Mouse (Mus musculus): ENCODE data around the gene Gng2. TPM values are rescaled to one million over a fixed set of nuclear protein-coding genes. Genes with fewer than 3 reads are reported as not detected.
A peak's percentile ranks its signal among the peaks of the same experiment; 100 is the strongest.

The Gng2 gene
- total and polyA plus RNA-seq, 3 experiments, result 3.3 to 17.2 TPM; not detected in 1

DNA sequence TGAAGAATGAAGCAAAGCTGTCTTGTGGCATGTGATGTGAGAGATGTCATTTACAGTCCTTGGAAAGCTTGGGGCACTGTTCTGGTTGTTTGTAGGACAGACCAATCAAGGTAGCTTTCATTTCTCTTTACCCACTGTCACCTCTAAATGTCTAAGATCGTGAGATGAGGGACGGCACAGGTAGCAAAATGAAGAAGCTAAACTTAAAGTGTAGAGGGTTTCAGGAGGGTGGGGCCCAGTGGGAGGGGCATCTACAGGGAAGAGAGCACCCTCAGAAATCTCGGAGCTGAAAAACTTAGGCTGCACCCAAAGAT, 16.1 kb upstream of the Gng2 start:
- TF ChIP-seq BHLHE40 (IDR thresholded peaks at IDR 0.05; ENCODE audit: borderline replicate concordance, low read depth, low read length) (no peak), MYC (IDR thresholded peaks at IDR 0.05; ENCODE audit: low read depth, low read length) (no peak), CHD1 (IDR thresholded peaks at IDR 0.05; ENCODE audit: low read depth, low read length) (no peak), USF1 (IDR thresholded peaks at IDR 0.05; ENCODE audit: low read depth, low read length) (no peak), ELF1 (IDR thresholded peaks at IDR 0.05; ENCODE audit: low read depth, low read length) (no peak), ETS1 (IDR thresholded peaks at IDR 0.05; ENCODE audit: low read depth, low read length) (no peak), ZC3H11A (IDR thresholded peaks at IDR 0.05; ENCODE audit: low read depth, low read length) (no peak), POLR2AphosphoS2 (IDR thresholded peaks at IDR 0.05; ENCODE audit: low read length) (no peak), ZKSCAN1 (IDR thresholded peaks at IDR 0.05; ENCODE audit: low read depth, low read length) (no peak), GATA1 (IDR thresholded peaks at IDR 0.05; ENCODE audit: low read depth, low read length) (no peak), MXI1 (IDR thresholded peaks at IDR 0.05; ENCODE audit: low read depth, low read length) (no peak), CHD2 (IDR thresholded peaks at IDR 0.05; ENCODE audit: low read length) (no peak), SMC3 (IDR thresholded peaks at IDR 0.05; ENCODE audit: low read depth, low read length) (no peak), USF2 (IDR thresholded peaks at IDR 0.05; ENCODE audit: borderline replicate concordance in 1 of 2, insufficient read depth in 1 of 2, low read depth in 1 of 2, low read length in 2 of 2) (no peak)
- no peaks in the 10 kb centered on the region for H3K9me3 ChIP-seq (replicated peaks; ENCODE audit: insufficient read depth, low read length)
- DNase-seq (ENCODE audit: low read depth, low spot score), result no peak
- peaks cover 0 to 1% of the 10 kb centered on the region in 2 experiments; a peak in 2 of 4 replicates for H3K27me3 ChIP-seq (ENCODE audit: control insufficient read depth in 1 of 2, insufficient read depth in 2 of 2, low read length in 2 of 2)
- H3K4me3 ChIP-seq (ENCODE audit: control insufficient read depth in 1 of 2, insufficient read depth in 1 of 2, low read depth in 2 of 2, low read length in 2 of 2), result no peak overlapping the region
- H3K79me2 ChIP-seq (ENCODE audit: control insufficient read depth, insufficient read depth, low read length, poor library complexity), result no peaks in the 10 kb centered on the region
- peaks cover 0 to 4% of the 10 kb centered on the region in 2 experiments; a peak in 2 of 4 replicates for H3K36me3 ChIP-seq (ENCODE audit: control insufficient read depth in 1 of 2, insufficient read depth in 2 of 2, low read length in 2 of 2)
- no peaks in the 10 kb centered on the region for H3K4me1 ChIP-seq (ENCODE audit: control insufficient read depth in 1 of 2, insufficient read depth in 2 of 2, low read length in 2 of 2)
- no peak overlapping the region for H3K9ac ChIP-seq (ENCODE audit: control insufficient read depth, low read depth, low read length, poor library complexity, severe bottlenecking)
- no peak overlapping the region for H3K27ac ChIP-seq (ENCODE audit: control insufficient read depth, low read depth, low read length)

DNA sequence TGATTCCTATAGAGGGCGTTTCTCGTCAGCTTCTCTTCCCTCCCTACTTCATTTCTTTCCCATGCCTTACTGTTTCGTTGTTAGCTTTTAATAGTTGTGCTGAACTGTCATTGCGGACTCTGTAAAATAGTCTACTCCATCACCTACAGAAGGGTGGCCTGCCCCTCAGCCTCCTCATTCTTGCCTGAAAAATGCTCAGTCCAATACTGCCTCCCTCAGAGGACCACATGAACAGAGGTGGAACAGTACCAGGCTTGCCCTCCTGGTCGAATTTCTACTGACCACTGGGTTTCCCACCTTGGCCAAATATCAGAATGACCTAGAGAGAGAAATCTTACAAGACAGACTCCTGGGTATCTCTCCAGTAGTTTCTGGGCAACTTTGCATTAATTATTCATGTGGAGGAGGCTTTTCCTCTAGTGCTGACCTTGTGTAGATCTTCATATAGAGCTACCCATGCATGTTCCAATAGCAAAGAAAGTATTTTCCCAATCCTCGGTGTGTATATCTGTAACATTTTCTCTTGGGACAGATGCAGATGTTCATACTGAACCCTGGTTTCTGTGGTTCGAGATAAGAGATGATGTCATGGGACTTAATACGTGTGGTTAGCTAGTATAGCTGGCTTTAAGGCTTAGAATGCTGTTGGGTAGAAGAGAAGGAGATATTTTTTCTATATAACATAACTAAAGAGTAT, 15.6 kb upstream of the Gng2 start:
- no peak overlapping the region for H3K9ac ChIP-seq (ENCODE audit: control insufficient read depth, low read depth, low read length, poor library complexity, severe bottlenecking)
- H3K9me3 ChIP-seq (replicated peaks; ENCODE audit: insufficient read depth, low read length), result no peaks in the 10 kb centered on the region
- TF ChIP-seq GATA1 (IDR thresholded peaks at IDR 0.05; ENCODE audit: low read depth, low read length) (0 out of 2 replicates have a peak, but pooled peaks have one; percentile 39), KAT2A (conservative IDR thresholded peaks at IDR 0.05; ENCODE audit: low read depth, low read length) (no peak)
- no peaks in the 10 kb centered on the region for H3K4me1 ChIP-seq (ENCODE audit: control insufficient read depth in 1 of 2, insufficient read depth in 2 of 2, low read length in 2 of 2)
- H3K79me2 ChIP-seq (ENCODE audit: control insufficient read depth, insufficient read depth, low read length, poor library complexity), result no peaks in the 10 kb centered on the region
- peaks cover 0 to 4% of the 10 kb centered on the region in 2 experiments; a peak in 2 of 4 replicates for H3K36me3 ChIP-seq (ENCODE audit: control insufficient read depth in 1 of 2, insufficient read depth in 2 of 2, low read length in 2 of 2)
- peak; percentile 21 for DNase-seq (ENCODE audit: low read depth, low spot score)
- H3K27me3 ChIP-seq (ENCODE audit: control insufficient read depth in 1 of 2, insufficient read depth in 2 of 2, low read length in 2 of 2), result peaks cover 0 to 1% of the 10 kb centered on the region in 2 experiments; a peak in 2 of 4 replicates
- H3K4me3 ChIP-seq (ENCODE audit: control insufficient read depth in 1 of 2, insufficient read depth in 1 of 2, low read depth in 2 of 2, low read length in 2 of 2), result no peak overlapping the region
- H3K27ac ChIP-seq (ENCODE audit: control insufficient read depth, low read depth, low read length), result no peak overlapping the region
